Mouse (Mus musculus) right cerebral cortex, adult 18-20 months (tissue): Measurements from ENCODE around the gene Gm20388.
"Not testable (repeated sequence)": the region's sequence is repeated elsewhere in the genome, so short reads cannot be mapped to it uniquely, and the experiment has no call there.

Experiments used
- DNase-seq: peaks from one replicate; pipeline ENCODE4 v3.0.0; 2022; ENCODE audit warnings: mixed read lengths

Gm20388 gene

GRCm38 (mm10) chr8:121660602-121661001 lies 1750.0 kb downstream of the Gm20388 start:
- no peak for DNase-seq

GRCm38 (mm10) chr8:121661631-121662357 lies 1751.2 kb downstream of the Gm20388 start:
- DNase-seq = no peak

- DNase-seq = no peak
Observed at GRCm38 (mm10) chr8:121663101-121663500, 1752.5 kb downstream of the Gm20388 start.

- DNase-seq = no peak
Observed at GRCm38 (mm10) chr8:121665329-121665728, 1754.7 kb downstream of the Gm20388 start.

GRCm38 (mm10) chr8:121667936-121668500 lies 1757.4 kb downstream of the Gm20388 start:
- not testable (repeated sequence) for DNase-seq

GRCm38 (mm10) chr8:121668553-121668952 lies 1757.9 kb downstream of the Gm20388 start:
- DNase-seq = peak; percentile 57

- no peak for DNase-seq
Observed at GRCm38 (mm10) chr8:121669208-121669607, 1758.6 kb downstream of the Gm20388 start.

- DNase-seq = no peak
Observed at GRCm38 (mm10) chr8:121673153-121673552, 1762.5 kb downstream of the Gm20388 start.

- no peak for DNase-seq
Observed at GRCm38 (mm10) chr8:121673917-121674316, 1763.3 kb downstream of the Gm20388 start.

GRCm38 (mm10) chr8:121674524-121674923 lies 1763.9 kb downstream of the Gm20388 start:
- no peak for DNase-seq

GRCm38 (mm10) chr8:121675161-121675560 lies 1764.5 kb downstream of the Gm20388 start:
- DNase-seq = peak; percentile 34

GRCm38 (mm10) chr8:121675701-121676100 lies 1765.1 kb downstream of the Gm20388 start:
- DNase-seq = peak; percentile 47

GRCm38 (mm10) chr8:121678696-121679095 lies 1768.1 kb downstream of the Gm20388 start:
- no peak for DNase-seq

- DNase-seq = no peak
Observed at GRCm38 (mm10) chr8:121680896-121681295, 1770.3 kb downstream of the Gm20388 start.

- DNase-seq = no peak
Observed at GRCm38 (mm10) chr8:121681457-121681856, 1770.8 kb downstream of the Gm20388 start.

- peak; percentile 31 for DNase-seq
Observed at GRCm38 (mm10) chr8:121683083-121683832, 1772.6 kb downstream of the Gm20388 start.

GRCm38 (mm10) chr8:121685419-121685818 lies 1774.8 kb downstream of the Gm20388 start:
- DNase-seq = no peak

- DNase-seq = peak; percentile 69
Observed at GRCm38 (mm10) chr8:121687455-121688161, 1777.0 kb downstream of the Gm20388 start.

- no peak for DNase-seq
Observed at GRCm38 (mm10) chr8:121688496-121688895, 1777.9 kb downstream of the Gm20388 start.

GRCm38 (mm10) chr8:121694453-121694852 lies 1783.8 kb downstream of the Gm20388 start:
- DNase-seq = no peak

- no peak for DNase-seq
Observed at GRCm38 (mm10) chr8:121695585-121696184, 1785.0 kb downstream of the Gm20388 start.

- no peak for DNase-seq
Observed at GRCm38 (mm10) chr8:121697735-121698614, 1787.3 kb downstream of the Gm20388 start.
